ENCODE assay signal across 12 mouse cellular contexts in the genomic region with DNA sequence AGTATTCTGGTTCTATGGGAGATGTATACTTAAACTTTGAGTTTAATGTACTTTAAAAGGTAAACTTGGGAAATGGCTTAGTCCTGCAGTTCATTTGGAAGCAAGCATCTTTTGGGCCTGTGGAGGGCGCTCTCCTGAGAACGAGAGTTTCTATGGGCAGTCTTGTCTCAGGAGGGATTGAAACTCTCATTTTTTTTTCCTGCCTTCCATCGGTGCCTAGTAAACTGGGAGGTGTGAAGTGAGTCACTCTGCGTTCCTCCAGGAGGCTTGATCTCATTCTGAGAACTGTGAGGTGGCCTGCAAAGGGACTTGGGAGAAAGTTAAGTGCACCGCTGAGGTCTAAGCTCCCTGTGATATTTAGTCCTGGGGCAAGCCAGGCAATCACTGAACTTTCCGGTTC. TPM values are rescaled to one million over a fixed set of nuclear protein-coding genes. Genes with fewer than 3 reads are reported as not detected.
DNase-seq lines count a peak whose midpoint lies in the region; ATAC-seq and TF ChIP-seq lines count a peak whose summit lies in the region.
"Had no signal": no experiment of that assay in that cellular context is flagged by ENCODE, and none has a peak within 500 bp of the region (broad histone marks: within the 10 kb centered on the region; RNA-seq: fewer than 3 reads in every experiment).

No protein-coding gene starts in this region.

- TF ChIP-seq POLR2A in MEL (IDR thresholded peaks at IDR 0.05; ENCODE audit: control insufficient read depth in 1 of 2, insufficient read depth in 1 of 2, low read depth in 1 of 2, low read length in 2 of 2, poor library complexity in 1 of 2): no peak
- TF ChIP-seq POLR2A in limb, embryonic 14.5 days (IDR thresholded peaks at IDR 0.05; ENCODE audit: borderline replicate concordance, extremely low read depth, insufficient read depth, insufficient read length): no peak

- TF ChIP-seq EP300 in MEL (IDR thresholded peaks at IDR 0.05; ENCODE audit: low read depth in 1 of 2, low read length in 2 of 2): no peak

- 0 out of 2 replicates have a peak overlapping the region, but pooled peaks have one; percentile 38 for H3K4me3 ChIP-seq in hindbrain, embryonic 15.5 days
- no peak overlapping the region for H3K4me3 ChIP-seq in hindbrain, embryonic 10.5 days
- H3K4me3 ChIP-seq in lung, embryonic 14.5 days (ENCODE audit: low read depth, low read length): no peak overlapping the region
- no peak overlapping the region for H3K4me3 ChIP-seq in MEL (ENCODE audit: control insufficient read depth in 1 of 2, insufficient read depth in 1 of 2, low read depth in 2 of 2, low read length in 2 of 2)
- peak overlapping the region; percentile 34; the same call in 1 of the 2 replicates for H3K4me3 ChIP-seq in limb, embryonic 14.5 days (replicated peaks; ENCODE audit: low read length)
- H3K4me3 ChIP-seq: myocyte had no signal

- H3K27ac ChIP-seq in hindbrain, embryonic 15.5 days (replicated peaks): no peak overlapping the region
- H3K27ac ChIP-seq in hindbrain, embryonic 10.5 days: no peak overlapping the region
- H3K27ac ChIP-seq in lung, embryonic 14.5 days (ENCODE audit: low read depth): no peak overlapping the region
- no peak overlapping the region for H3K27ac ChIP-seq in MEL (ENCODE audit: control insufficient read depth, low read depth, low read length)
- H3K27ac ChIP-seq in limb, embryonic 14.5 days (replicated peaks; ENCODE audit: low read depth, low read length): no peak overlapping the region

- 38% methylated on average over 6 of the region's 6 CpGs for WGBS in hindbrain, embryonic 15.5 days
- 39% methylated on average over 6 of the region's 6 CpGs for WGBS in hindbrain, embryonic 10.5 days
- WGBS in lung, embryonic 14.5 days: 19% methylated on average over 6 of the region's 6 CpGs
- 20% methylated on average over 6 of the region's 6 CpGs for WGBS in limb, embryonic 14.5 days

- H3K9ac ChIP-seq in hindbrain, embryonic 15.5 days: no peak overlapping the region
- H3K9ac ChIP-seq in lung, embryonic 14.5 days: no peak overlapping the region
- no peak overlapping the region for H3K9ac ChIP-seq in MEL (ENCODE audit: control insufficient read depth, low read depth, low read length, poor library complexity, severe bottlenecking)
- 0 out of 2 replicates have a peak overlapping the region, but pooled peaks have one; percentile 28 for H3K9ac ChIP-seq in limb, embryonic 14.5 days (ENCODE audit: low read depth, low read length, severe bottlenecking)

- no peaks in the 10 kb centered on the region for H3K9me3 ChIP-seq in hindbrain, embryonic 15.5 days
- H3K9me3 ChIP-seq in hindbrain, embryonic 10.5 days: no peaks in the 10 kb centered on the region
- H3K9me3 ChIP-seq in lung, embryonic 14.5 days (ENCODE audit: low read depth, low read length): no peaks in the 10 kb centered on the region
- H3K9me3 ChIP-seq in MEL (replicated peaks; ENCODE audit: insufficient read depth, low read length): no peaks in the 10 kb centered on the region
- no peaks in the 10 kb centered on the region for H3K9me3 ChIP-seq in limb, embryonic 14.5 days (ENCODE audit: control insufficient read depth, low read length)

- H3K79me2 ChIP-seq in MEL (ENCODE audit: control insufficient read depth, insufficient read depth, low read length, poor library complexity): no peaks in the 10 kb centered on the region

- no peak for ATAC-seq in hindbrain, embryonic 15.5 days (ENCODE audit: low FRiP score, low read depth)
- no peak for ATAC-seq in lung, embryonic 14.5 days (ENCODE audit: insufficient read depth)
- ATAC-seq in limb, embryonic 14.5 days (ENCODE audit: low FRiP score, low read depth): no peak

- no peak for DNase-seq in hindbrain, embryonic 10.5 days (ENCODE audit: low spot score)
- peak; percentile 21 for DNase-seq in lung, embryonic 14.5 days
- DNase-seq in lung, postnatal 10 days: no peak
- no peak for DNase-seq in MEL (ENCODE audit: low read depth, low spot score)
- DNase-seq in limb, embryonic 14.5 days (ENCODE audit: low spot score): no peak
- no peak for DNase-seq in c-Kit-positive CD71-positive TER-119-positive erythroid progenitor cells, embryonic 14.5 days (ENCODE audit: low spot score)
- DNase-seq in cerebellum, postnatal 4 days (ENCODE audit: low spot score in 2 of 2): no peak
- DNase-seq: thymus, adult 18-20 months had no signal

- H3K4me2 ChIP-seq in hindbrain, embryonic 15.5 days: peak overlapping the region; percentile 82; the same call in 1 of the 2 replicates
- no peak overlapping the region for H3K4me2 ChIP-seq in lung, embryonic 14.5 days
- no peak overlapping the region for H3K4me2 ChIP-seq in limb, embryonic 14.5 days (replicated peaks; ENCODE audit: low read depth, low read length, severe bottlenecking)

- peak; percentile 14; the same call in 1 of the 2 replicates for TF ChIP-seq CTCF in lung, embryonic 14.5 days (IDR thresholded peaks at IDR 0.05; ENCODE audit: low read depth)
- TF ChIP-seq CTCF in MEL (IDR thresholded peaks at IDR 0.05 in 2 of 3, conservative IDR thresholded peaks at IDR 0.05 in 1 of 3; ENCODE audit: control insufficient read depth in 1 of 3, insufficient read depth in 1 of 3, low read depth in 2 of 3, low read length in 3 of 3, poor library complexity in 1 of 3, severe bottlenecking in 1 of 3): peak in 2 of 3 experiments; percentile 4 to 13; a peak in 1 of 6 replicates

- H3K36me3 ChIP-seq in hindbrain, embryonic 15.5 days: no peaks in the 10 kb centered on the region
- no peaks in the 10 kb centered on the region for H3K36me3 ChIP-seq in hindbrain, embryonic 10.5 days
- no peaks in the 10 kb centered on the region for H3K36me3 ChIP-seq in lung, embryonic 14.5 days (ENCODE audit: insufficient read depth)
- no peaks in the 10 kb centered on the region for H3K36me3 ChIP-seq in MEL (ENCODE audit: control insufficient read depth in 1 of 2, insufficient read depth in 2 of 2, low read length in 2 of 2)
- H3K36me3 ChIP-seq in limb, embryonic 14.5 days (ENCODE audit: control insufficient read depth, insufficient read depth, low read length): no peaks in the 10 kb centered on the region

- peaks cover 26% of the 10 kb centered on the region for H3K27me3 ChIP-seq in hindbrain, embryonic 15.5 days
- H3K27me3 ChIP-seq in hindbrain, embryonic 10.5 days (ENCODE audit: insufficient read depth, poor library complexity, severe bottlenecking): peaks cover 47% of the 10 kb centered on the region
- peaks cover 23% of the 10 kb centered on the region for H3K27me3 ChIP-seq in lung, embryonic 14.5 days (ENCODE audit: insufficient read depth, low read length)
- peaks cover 5 to 6% of the 10 kb centered on the region in 2 experiments; a peak in 3 of 4 replicates for H3K27me3 ChIP-seq in MEL (ENCODE audit: control insufficient read depth in 1 of 2, insufficient read depth in 2 of 2, low read length in 2 of 2)
- peaks cover 29% of the 10 kb centered on the region for H3K27me3 ChIP-seq in limb, embryonic 14.5 days (ENCODE audit: control insufficient read depth, insufficient read depth, low read length)

- peaks cover 11% of the 10 kb centered on the region for H3K4me1 ChIP-seq in hindbrain, embryonic 15.5 days (replicated peaks)
- H3K4me1 ChIP-seq in hindbrain, embryonic 10.5 days (replicated peaks): peaks cover 10% of the 10 kb centered on the region
- H3K4me1 ChIP-seq in lung, embryonic 14.5 days (ENCODE audit: insufficient read depth): peaks cover 6% of the 10 kb centered on the region; the same call in 1 of the 2 replicates
- no peaks in the 10 kb centered on the region for H3K4me1 ChIP-seq in MEL (ENCODE audit: control insufficient read depth in 1 of 2, insufficient read depth in 2 of 2, low read length in 2 of 2)
- peaks cover 5% of the 10 kb centered on the region; the same call in 1 of the 2 replicates for H3K4me1 ChIP-seq in limb, embryonic 14.5 days (ENCODE audit: control insufficient read depth, insufficient read depth, low read length)

- TF ChIP-seq RAD21 in MEL (IDR thresholded peaks at IDR 0.05; ENCODE audit: low read depth, low read length): no peak

TF ChIP-seq in MEL, 35 proteins besides CTCF, POLR2A, EP300 and RAD21:
- TF ChIP-seq USF2 (IDR thresholded peaks at IDR 0.05; ENCODE audit: borderline replicate concordance in 1 of 2, insufficient read depth in 1 of 2, low read depth in 1 of 2, low read length in 2 of 2): no peak
- no peak for TF ChIP-seq TCF12 (IDR thresholded peaks at IDR 0.05; ENCODE audit: low read depth, low read length)
- TF ChIP-seq MAX (IDR thresholded peaks at IDR 0.05; ENCODE audit: low read length): no peak
- no peak for TF ChIP-seq POLR2AphosphoS2 (IDR thresholded peaks at IDR 0.05; ENCODE audit: low read length)
- TF ChIP-seq SMC3 (IDR thresholded peaks at IDR 0.05; ENCODE audit: low read depth, low read length): no peak
- TF ChIP-seq BHLHE40 (IDR thresholded peaks at IDR 0.05; ENCODE audit: borderline replicate concordance, low read depth, low read length): no peak
- TF ChIP-seq USF1 (IDR thresholded peaks at IDR 0.05; ENCODE audit: low read depth, low read length): no peak
- TF ChIP-seq E2F4 (IDR thresholded peaks at IDR 0.05; ENCODE audit: borderline replicate concordance, low read depth, low read length): no peak
- no peak for TF ChIP-seq MAFK (IDR thresholded peaks at IDR 0.05; ENCODE audit: borderline replicate concordance, low read depth, low read length)
- no peak for TF ChIP-seq ZC3H11A (IDR thresholded peaks at IDR 0.05; ENCODE audit: low read depth, low read length)
- TF ChIP-seq CHD2 (IDR thresholded peaks at IDR 0.05; ENCODE audit: low read length): no peak
- no peak for TF ChIP-seq KAT2A (conservative IDR thresholded peaks at IDR 0.05; ENCODE audit: low read depth, low read length)
- no peak for TF ChIP-seq POLR2AphosphoS5 (IDR thresholded peaks at IDR 0.05; ENCODE audit: borderline replicate concordance, low read depth, low read length)
- TF ChIP-seq SIN3A (IDR thresholded peaks at IDR 0.05; ENCODE audit: low read length): no peak
- TF ChIP-seq MAZ (IDR thresholded peaks at IDR 0.05; ENCODE audit: low read depth, low read length): no peak
- no peak for TF ChIP-seq GATA1 (IDR thresholded peaks at IDR 0.05; ENCODE audit: low read depth, low read length)
- no peak for TF ChIP-seq GABPA (IDR thresholded peaks at IDR 0.05; ENCODE audit: low read depth, low read length)
- no peak for TF ChIP-seq TAL1 (IDR thresholded peaks at IDR 0.05; ENCODE audit: low read length)

RNA-seq across cellular contexts. Expression of gene Cwh43, which starts 1.0 kb away (rescaled TPM):
- 0.29 and 0.39 TPM in 2 replicates for polyA plus RNA-seq in hindbrain, embryonic 15.5 days (2015; fragmentation: Nextera tagmentation; extraction: Ambion mirVana)
- not detected in 2 replicates for polyA plus RNA-seq in hindbrain, embryonic 10.5 days (2016; fragmentation: Nextera tagmentation; extraction: Ambion mirVana)
- 0.18 TPM in 1 of 2 replicates, not detected in the other for polyA plus RNA-seq in lung, embryonic 14.5 days (2014; fragmentation: Nextera tagmentation; extraction: Ambion mirVana)
- not detected in 2 replicates for total RNA-seq in MEL (2012; rRNA removed)
- polyA plus RNA-seq in MEL (2012; ENCODE audit: insufficient read depth in 1 of 2, insufficient read length in 2 of 2, low read depth in 1 of 2, low replicate concordance in 2 of 2, missing spikeins in 1 of 2): not detected
- polyA plus RNA-seq in limb, embryonic 14.5 days (2012; rRNA removed): 0.35 and 0.45 TPM in 2 replicates
- 0.70 and 1.4 TPM in 2 replicates for polyA plus RNA-seq in limb, embryonic 14.5 days (2014; fragmentation: Nextera tagmentation; extraction: Ambion mirVana)
- total RNA-seq: adrenal gland, adult 18-20 months had no signal
- polyA plus RNA-seq: heart, embryonic 14.5 days had no signal

Comparison
In these comparisons a context has a peak if more than half of its experiments do, and no peak if none do; other contexts are left out.
1. H3K4me3 ChIP-seq: peak in hindbrain, embryonic 15.5 days (single experiment) and limb, embryonic 14.5 days (single experiment); none in hindbrain, embryonic 10.5 days (single experiment), lung, embryonic 14.5 days (single experiment) and MEL (0 of 2).